Mouse (Mus musculus) cerebellum, postnatal 4 days (tissue): ENCODE data around the gene Naa50.

Source experiments
- DNase-seq, 2 experiments: peaks; one replicate each; pipeline ENCODE4 v3.0.0; 2022; ENCODE audit warnings: low spot score in 2 of 2, mixed read lengths in 1 of 2

Gene Naa50

DNA sequence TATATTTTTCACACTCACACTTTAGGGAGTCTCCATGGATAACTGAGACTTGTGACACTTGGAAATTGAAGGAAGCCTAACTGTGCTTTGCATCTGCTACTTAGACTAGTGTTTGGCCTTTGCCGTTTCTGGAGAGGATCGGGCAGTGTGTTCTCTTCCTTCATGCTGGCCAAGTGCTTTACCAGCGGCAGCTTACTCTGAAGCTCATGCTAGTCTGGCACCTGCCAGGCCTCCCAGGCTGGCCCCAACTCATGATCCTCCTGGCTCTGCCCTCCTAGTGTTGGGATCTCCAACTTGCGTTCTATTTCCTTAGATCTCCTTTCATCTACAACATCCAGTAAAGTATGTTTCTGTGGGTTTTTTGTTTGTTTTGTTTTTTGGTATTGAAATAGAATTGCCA is 60.5 kb downstream of the Naa50 start:
- no peak for DNase-seq

- peak in 1 of 2 experiments; percentile 6 for DNase-seq
Measured at GRCm38 (mm10) chr16:44204331-44204730, 64.7 kb downstream of the Naa50 start.

DNA sequence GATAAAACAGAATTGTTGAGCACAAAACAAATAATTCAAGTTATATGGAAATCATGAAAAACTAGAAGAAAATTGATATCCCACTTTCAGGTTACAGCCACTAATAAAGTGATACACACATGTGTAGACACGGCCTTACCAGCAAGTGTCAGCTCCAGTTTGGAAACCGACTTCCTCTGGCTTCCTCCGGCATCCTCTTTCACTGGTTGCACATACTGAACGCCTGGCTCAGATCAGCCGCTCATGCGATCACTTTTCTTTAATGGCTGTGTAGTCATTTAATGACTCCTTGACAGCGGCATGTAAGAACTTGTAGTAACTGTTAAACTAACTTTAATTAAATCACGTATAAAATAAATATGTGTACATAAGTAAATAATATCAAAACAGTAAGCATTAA is 66.3 kb downstream of the Naa50 start:
- no peak for DNase-seq

DNA sequence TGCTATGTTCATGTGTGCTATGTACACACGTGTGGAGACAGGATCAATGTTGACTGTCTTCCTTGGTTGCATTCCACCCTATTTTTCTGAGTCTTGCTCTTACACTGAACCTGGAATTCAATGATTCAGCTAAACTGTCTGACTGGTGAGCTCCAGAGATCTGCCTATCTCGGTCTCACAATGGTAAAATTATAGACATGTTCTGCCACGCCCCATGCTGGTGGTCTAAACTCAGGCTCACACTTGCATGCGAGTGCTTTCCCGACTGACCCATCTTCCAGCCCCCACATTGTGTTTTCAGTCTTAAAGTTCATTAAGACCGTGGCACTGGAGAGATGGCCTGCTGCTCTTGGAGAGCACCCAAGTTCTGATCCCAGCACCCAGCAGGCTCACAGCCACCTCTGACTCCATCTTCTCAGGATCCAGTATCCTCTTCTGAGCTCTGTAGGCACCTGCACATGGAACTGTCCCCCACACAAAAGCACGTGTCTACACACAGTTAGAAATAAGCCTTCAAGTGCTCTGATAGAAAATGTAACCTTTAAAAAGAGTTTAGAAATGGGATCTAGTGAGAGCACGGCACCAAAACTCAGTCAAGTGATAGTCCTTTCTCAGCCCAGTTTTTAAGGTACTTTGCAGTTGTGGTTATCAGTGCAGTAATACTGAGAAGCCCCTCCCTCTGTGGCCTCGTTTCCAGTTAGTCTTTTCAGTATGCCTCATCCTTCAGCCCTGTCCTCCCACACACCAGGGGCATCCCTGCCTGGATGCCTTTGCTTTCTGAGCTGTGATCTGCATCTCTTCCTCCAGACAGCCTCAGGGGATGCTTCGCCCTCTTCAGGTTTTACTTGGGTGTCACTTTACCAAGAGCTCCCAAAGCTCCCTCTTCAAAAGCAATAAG is 70.8 kb downstream of the Naa50 start:
- no peak for DNase-seq

DNA sequence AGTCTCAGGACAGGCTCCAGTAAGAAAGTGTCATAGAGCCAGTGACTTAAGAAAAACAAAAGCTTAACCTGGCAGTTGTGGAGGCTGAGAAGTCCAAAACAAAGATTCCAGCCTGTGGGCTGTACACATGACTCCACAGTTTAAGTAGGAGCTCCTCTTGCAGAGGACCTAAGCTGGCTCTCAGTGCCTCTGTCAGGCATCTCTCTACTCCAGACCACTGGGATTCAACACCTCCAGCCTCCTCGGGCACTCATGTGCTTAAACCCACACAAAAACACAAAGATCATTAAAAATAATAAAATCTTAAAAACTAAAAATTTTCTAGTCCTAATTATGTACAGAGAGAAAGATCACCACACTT is 71.4 kb downstream of the Naa50 start:
- no peak for DNase-seq

DNA sequence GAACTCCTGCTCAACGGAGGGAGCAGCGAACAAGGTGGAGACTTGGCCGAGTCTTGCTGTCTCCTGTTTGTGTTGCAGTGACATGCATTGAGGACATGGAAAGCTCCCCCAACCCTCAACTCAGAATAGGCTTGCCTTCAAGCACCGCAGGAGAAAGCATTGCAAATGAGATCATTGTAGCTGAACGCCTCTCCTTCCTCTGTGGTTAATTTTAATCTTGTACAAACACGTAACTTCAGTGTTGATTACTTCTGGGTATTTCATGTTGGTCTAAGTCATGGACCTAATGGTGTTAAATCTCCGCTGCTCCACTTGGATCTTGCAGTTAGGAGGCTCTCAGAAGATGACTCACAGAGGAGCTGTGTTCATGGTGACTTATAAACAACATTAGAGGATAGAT is 73.1 kb downstream of the Naa50 start:
- DNase-seq = no peak
